Mouse (Mus musculus) Patski (cell line): Measurements from ENCODE around the gene Bloc1s3. TPM values are rescaled to one million over a fixed set of nuclear protein-coding genes. Genes with fewer than 3 reads are reported as not detected.

ENCODE experiments used
- ATAC-seq: fragments of 100-300 bp; one replicate; pipeline ENCODE4 v1.8.0; 2021
- CTCF ChIA-PET: fragments of 350-600 bp; sonication (Branson Sonifier 250); formaldehyde crosslinking; loops from one replicate; lab custom pipeline; 2022; ENCODE audit warnings: inconsistent platforms; lab: Charles Lee
- POLR2A ChIA-PET: fragments of 350-600 bp; sonication (Branson Sonifier 250); formaldehyde crosslinking; loops from one replicate; lab custom pipeline; 2022; ENCODE audit warnings: antibody characterized with exemption, inconsistent platforms; lab: Charles Lee
- DNase-seq: peaks from one replicate; pipeline ENCODE4 v3.0.0-alpha.2; 2011; ENCODE audit warnings: low read depth, low spot score
- H3K27me3 ChIP-seq: fragments of 371-371 bp; one replicate; pipeline ENCODE4 v1.5.1; 2021
- CTCF ChIP-seq: fragments of 100-300 bp; IDR thresholded peaks from one replicate; pipeline ENCODE4 v1.5.1; 2021
- in situ Hi-C: fragments of 300-500 bp; cut with MboI; formaldehyde crosslinking; loops from 3 replicates; pipeline ENCODE4 v1.11.1; 2018; ENCODE audit warnings: low pct_unique_long_range_greater_than_20kb, mixed read lengths
- polyA plus RNA-seq: library from polyadenylated mRNA; unstranded; gene quantifications from one replicate; pipeline ENCODE4 v1.2.3, GENCODE M21; 2021

The Bloc1s3 gene
- polyA plus RNA-seq, 1 experiment from 2014 or later, result 9.8 TPM

- ChIA-PET CTCF (interaction anchor here (1.5 kb wide), 1 partner anchor 10 kb away, joined by 3 read pairs; no protein-coding TSS in a partner anchor), POLR2A (no interaction called here)
- no peaks in the 10 kb centered on the region for H3K27me3 ChIP-seq
- no peak for DNase-seq
- ATAC-seq, result no peak
- no peak for TF ChIP-seq CTCF
- in situ Hi-C loops, result no loop called here
Observed at GRCm38 (mm10) chr7:19500420-19501363, 7.5 kb downstream of the Bloc1s3 start.

- in situ Hi-C loops, result loop anchor here (5.0 kb wide), 1 partner anchor 36 kb away; the partner anchor contains the start of gene Exoc3l2
- no peaks in the 10 kb centered on the region for H3K27me3 ChIP-seq
- ChIA-PET POLR2A (no interaction called here), CTCF (no interaction called here)
- ATAC-seq, result no peak
- no peak for TF ChIP-seq CTCF
- DNase-seq, result no peak
Observed at GRCm38 (mm10) chr7:19498326-19498725, 9.8 kb downstream of the Bloc1s3 start.

DNA sequence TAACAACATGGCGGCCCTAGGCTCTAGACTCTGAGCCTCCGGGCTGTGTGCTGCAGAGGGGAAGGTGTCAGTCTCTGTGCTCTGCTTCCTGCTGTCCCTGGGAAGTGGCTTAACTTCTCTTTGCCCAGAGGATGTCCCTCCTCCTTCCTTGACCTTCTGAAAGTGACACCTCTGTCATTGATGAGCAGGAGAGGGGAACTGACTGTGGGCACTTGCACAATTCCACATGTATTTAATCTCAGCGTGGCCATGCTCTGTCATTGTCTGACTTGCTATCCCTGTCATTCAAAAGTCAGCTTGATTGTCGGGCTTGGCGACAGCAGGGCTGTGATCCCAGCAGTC lies 12.0 kb downstream of the Bloc1s3 start:
- CTCF ChIA-PET, result interaction anchor here (1.1 kb wide), 1 partner anchor 91 kb away, joined by 3 read pairs; no protein-coding TSS in a partner anchor
- no peak for TF ChIP-seq CTCF
- in situ Hi-C loops, result loop anchor here (5.0 kb wide), 1 partner anchor 34 kb away; the partner anchor contains the start of gene Exoc3l2
- DNase-seq, result no peak
- H3K27me3 ChIP-seq, result no peaks in the 10 kb centered on the region
- ATAC-seq, result no peak
- POLR2A ChIA-PET, result no interaction called here

GRCm38 (mm10) chr7:19495521-19496213 lies 12.5 kb downstream of the Bloc1s3 start:
- DNase-seq (no peak), ATAC-seq (no peak)
- H3K27me3 ChIP-seq, result no peaks in the 10 kb centered on the region
- in situ Hi-C loops, result loop anchor here (5.0 kb wide), 1 partner anchor 33 kb away; the partner anchor contains the start of gene Exoc3l2
- no peak for TF ChIP-seq CTCF
- ChIA-PET CTCF (interaction anchor here (0.9 kb wide), 1 partner anchor 38 kb away, joined by 3 read pairs; no protein-coding TSS in a partner anchor), POLR2A (no interaction called here)

- POLR2A ChIA-PET, result no interaction called here
- no peak for DNase-seq
- no peak for TF ChIP-seq CTCF
- CTCF ChIA-PET, result interaction anchor here (0.9 kb wide), 1 partner anchor 39 kb away, joined by 3 read pairs; no protein-coding TSS in a partner anchor
- in situ Hi-C loops, result loop anchor here (5.0 kb wide), 1 partner anchor 33 kb away; the partner anchor contains the start of gene Exoc3l2
- no peaks in the 10 kb centered on the region for H3K27me3 ChIP-seq
- ATAC-seq, result no peak
Observed at GRCm38 (mm10) chr7:19494751-19495474, 13.3 kb downstream of the Bloc1s3 start.

DNA sequence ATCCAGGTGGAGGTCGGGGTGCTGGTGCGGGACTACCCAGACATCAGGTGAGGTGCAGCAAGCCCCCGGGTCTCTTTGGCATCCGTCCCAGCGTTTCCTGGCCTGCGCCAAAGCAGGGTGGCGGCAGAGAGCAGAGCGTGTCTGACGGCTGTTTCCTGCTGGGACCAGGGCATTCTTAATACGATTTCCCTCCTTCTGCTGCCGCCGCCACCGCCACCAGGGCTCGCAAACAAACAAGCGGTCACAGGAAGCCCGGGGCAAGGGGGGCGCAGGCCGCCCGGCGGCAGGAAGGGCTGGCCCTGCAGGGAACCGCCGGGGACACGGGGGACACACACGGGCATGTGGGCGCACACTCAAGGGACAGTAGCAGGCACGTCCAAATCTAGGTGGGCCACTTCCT lies 16.4 kb downstream of the Bloc1s3 start:
- DNase-seq (no peak), ATAC-seq (no peak)
- in situ Hi-C loops, result no loop called here

DNA sequence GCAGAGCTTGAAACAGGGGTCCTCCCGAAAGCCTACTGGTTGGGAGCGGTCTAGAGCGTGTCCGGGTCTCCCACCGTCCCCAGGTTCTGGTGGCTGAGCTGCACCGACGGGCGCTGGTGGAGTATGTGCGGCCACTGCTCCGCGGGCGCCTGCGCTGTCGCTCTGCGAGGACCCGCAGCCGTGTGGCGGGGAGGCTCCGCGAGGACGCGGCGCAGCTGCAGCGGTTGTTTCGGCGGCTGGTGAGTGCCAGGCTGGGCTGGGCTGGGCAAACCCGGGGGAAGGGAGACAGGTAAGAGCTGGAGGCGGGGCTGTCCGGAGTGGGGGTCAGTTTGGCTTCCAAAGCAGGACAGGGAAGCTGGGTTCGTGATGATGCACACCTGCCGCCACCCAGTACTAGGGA lies 18.6 kb downstream of the Bloc1s3 start:
- in situ Hi-C loops, result no loop called here
- ChIA-PET POLR2A (no interaction called here), CTCF (no interaction called here)
- no peak for ATAC-seq
- H3K27me3 ChIP-seq, result peaks cover 9% of the 10 kb centered on the region
- no peak for TF ChIP-seq CTCF
- no peak for DNase-seq

More for the DNA sequence above, 16.4 kb downstream of the Bloc1s3 start:
- peaks cover 9% of the 10 kb centered on the region for H3K27me3 ChIP-seq
- CTCF ChIA-PET, result interaction anchor here (1.3 kb wide), 1 partner anchor 9 kb away, joined by 3 read pairs; no protein-coding TSS in a partner anchor
- TF ChIP-seq CTCF, result no peak
- POLR2A ChIA-PET, result no interaction called here

- no peak for TF ChIP-seq CTCF
- ChIA-PET CTCF (no interaction called here), POLR2A (no interaction called here)
- peaks cover 9% of the 10 kb centered on the region for H3K27me3 ChIP-seq
- DNase-seq, result no peak
- ATAC-seq, result no peak
- in situ Hi-C loops, result no loop called here
Observed at GRCm38 (mm10) chr7:19486549-19486948, 21.6 kb downstream of the Bloc1s3 start.

- no peak for ATAC-seq
- no peak for DNase-seq
- in situ Hi-C loops, result no loop called here
- peaks cover 9% of the 10 kb centered on the region for H3K27me3 ChIP-seq
- POLR2A ChIA-PET, result no interaction called here
- no peak for TF ChIP-seq CTCF
- CTCF ChIA-PET, result no interaction called here
Observed at GRCm38 (mm10) chr7:19485488-19485887, 22.7 kb downstream of the Bloc1s3 start.

DNA sequence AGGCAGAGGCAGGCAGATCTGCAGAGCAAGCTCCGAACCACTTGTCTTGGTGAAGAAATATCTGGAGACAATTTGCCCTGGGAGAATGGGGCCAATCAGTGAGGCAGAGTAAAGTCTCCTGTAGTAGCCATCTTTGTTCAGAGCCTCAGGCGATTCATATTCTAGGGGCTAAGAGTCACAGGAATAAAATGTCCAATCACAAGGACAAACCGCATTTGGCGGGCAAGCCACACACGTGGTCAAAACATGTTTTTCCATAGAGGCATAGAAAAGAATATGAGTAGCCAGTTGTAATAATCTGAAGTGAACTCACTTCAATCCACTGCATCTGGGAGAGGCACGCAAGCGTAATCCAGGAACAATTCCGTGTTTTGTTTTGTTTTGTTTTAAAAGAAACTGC lies 24.9 kb downstream of the Bloc1s3 start:
- ChIA-PET CTCF (no interaction called here), POLR2A (no interaction called here)
- H3K27me3 ChIP-seq, result peaks cover 10% of the 10 kb centered on the region
- in situ Hi-C loops, result no loop called here
- TF ChIP-seq CTCF, result no peak
- no peak for DNase-seq
- ATAC-seq, result no peak
